Mouse (Mus musculus) ZHBTc4 (cell line): ENCODE data around the gene Gm20388.

Experiments used
- DNase-seq: peaks from one replicate; pipeline ENCODE4 v3.0.0-alpha.2; 2011; ENCODE audit warnings: low read depth, low spot score

Gene Gm20388

DNA sequence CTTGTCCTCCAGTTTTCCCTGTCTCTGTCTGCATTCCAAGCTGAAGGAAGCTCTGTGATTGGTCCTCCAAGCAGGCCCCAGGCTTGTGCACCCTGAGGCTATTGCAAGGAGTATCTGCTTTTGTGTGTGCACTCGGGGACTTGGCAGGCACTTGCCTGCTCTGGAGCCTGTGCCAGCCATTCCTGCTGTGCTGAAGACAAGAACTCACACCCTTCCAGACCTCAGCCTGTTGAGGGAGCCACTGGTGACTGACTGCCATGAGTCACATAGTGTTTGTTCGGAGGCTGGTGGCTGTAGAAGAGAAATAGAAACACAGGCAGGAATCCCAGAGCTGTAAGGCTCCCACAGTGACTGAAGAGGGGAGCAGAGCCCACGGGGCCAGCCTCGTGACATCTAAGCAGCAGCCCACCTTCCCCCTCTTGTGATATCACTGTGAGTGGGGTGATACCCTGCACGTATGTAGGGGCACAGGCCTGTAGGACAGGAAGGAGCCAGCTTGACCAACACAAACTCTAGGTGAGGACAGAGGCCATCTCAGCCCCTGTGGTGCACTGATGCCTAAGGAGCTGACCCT lies 50.0 kb downstream of the Gm20388 start:
- peak; percentile 48 for DNase-seq

DNA sequence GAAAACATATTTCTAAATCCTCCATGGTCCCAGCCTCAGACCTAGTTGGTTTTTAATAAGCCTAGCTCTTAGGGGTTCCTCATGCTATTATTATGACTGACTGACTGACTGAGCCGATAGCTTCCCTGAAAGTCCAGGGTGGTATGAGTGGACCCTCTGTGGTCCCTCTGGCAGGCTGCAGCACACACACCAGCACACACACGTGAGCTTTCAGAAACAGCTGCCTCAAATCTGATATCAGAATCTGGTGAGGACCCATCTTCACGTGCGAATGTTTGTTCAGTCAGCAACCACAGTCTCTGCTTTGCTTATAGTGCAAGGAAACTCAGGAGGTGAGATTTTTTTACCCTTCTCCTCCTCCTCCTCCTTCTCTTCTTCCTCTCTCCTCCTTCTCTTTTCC lies 54.2 kb downstream of the Gm20388 start:
- DNase-seq: no peak

DNA sequence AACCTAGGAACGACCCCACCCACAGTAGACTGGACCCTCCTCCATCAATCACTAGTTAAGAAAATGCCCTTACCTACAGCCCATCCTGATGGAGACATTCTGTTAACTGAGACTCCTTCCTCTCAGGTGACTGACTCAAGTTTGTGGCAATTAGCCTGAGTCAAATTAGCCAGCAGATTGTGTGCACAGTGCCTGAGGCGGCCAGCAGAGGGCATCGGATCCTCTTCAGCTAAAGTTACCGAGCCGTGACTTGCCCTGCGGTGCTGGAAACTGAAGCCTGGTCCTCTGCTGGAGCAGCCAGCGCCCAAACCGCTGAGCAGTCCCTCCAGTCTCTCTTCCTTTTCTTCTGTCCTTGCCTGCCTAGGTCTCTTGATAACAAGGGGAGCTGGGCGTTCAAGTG lies 56.8 kb downstream of the Gm20388 start:
- peak; percentile 46 for DNase-seq

DNA sequence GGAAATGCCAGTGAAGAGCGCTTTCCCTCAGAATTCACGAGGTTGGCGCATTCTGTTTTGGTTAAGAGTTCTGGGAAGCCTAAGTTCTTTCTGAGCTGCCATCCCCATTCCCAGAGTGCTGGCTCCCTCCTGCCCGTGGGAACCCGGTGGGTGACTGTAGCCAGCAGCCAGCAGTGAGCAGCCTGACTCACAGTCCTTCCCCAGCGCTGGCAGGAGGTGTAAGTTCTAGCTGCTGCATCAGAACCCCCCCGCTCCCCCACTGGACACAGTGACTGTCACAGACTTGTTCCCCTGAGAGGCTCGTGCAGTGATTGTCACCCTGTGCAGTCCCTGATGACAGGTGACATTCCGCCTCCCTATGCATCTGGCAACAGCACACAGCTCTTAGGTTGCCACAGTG lies 59.5 kb downstream of the Gm20388 start:
- no peak for DNase-seq

DNA sequence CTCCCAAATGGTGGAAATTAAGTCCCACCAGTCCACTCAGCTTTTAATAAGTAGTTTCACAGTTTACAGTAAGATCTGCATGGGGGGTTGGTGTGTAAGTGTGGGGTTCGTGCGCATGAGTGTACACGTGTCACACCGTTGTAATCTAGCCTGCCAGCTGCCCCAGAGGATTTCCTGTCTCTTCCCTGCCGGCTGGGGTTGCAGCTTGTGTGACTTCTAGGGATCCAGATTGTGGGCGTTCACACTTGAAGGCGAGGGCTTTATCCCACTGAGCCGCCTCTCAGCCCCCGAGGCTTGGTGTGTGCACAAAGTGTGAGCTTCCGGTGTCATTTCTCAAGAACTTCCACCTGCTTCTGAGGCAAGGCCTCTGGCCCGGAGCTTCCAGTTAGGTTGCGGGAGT lies 61.9 kb downstream of the Gm20388 start:
- no peak for DNase-seq

DNA sequence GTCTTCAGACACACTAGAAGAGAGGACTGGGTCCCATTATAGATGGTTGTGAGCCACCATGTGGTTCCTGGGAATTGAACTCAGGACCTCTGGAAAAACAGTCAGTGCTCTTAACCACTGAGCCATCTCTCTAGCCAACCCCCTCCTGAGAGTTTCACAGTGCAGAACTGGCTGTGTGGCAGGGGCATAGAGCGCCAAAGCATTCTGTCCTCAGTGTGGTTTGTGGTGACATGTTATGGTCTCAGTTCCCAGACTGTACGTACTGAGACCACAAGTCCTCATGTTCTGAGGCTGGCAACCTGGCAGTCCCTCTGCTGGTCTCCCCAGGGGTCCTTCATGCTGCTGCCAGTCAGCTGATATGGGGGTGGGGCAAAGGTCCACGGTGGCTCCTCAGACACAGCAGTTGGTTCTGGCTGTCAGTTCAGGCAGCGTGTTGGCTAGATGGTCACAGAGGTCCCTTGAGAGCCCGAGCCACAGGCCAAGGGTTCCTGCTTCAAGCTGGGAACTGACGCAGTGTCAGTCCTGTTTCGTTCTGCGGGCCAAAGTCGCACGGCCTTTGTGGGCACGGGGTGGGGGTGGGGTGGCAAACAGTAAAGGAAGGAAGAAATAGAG lies 68.2 kb downstream of the Gm20388 start:
- no peak for DNase-seq

DNA sequence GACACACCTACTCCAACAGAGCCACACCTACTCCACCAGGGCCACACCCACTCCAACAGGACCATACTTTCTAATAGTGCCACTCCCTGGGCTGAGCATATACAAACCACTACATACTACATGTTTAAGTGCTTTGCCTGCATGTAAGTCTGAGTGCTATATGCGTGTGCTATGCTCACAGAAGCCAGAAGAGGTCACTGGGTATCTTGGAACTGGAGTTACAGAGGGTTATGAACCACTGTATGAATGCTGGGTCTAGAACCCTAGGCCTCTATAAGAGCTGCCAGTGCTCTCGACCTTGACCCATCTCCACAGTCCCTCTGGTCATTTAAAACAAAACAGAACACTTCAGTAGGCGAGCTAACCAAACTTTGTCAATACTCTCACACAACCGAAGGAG lies 70.6 kb downstream of the Gm20388 start:
- no peak for DNase-seq

DNA sequence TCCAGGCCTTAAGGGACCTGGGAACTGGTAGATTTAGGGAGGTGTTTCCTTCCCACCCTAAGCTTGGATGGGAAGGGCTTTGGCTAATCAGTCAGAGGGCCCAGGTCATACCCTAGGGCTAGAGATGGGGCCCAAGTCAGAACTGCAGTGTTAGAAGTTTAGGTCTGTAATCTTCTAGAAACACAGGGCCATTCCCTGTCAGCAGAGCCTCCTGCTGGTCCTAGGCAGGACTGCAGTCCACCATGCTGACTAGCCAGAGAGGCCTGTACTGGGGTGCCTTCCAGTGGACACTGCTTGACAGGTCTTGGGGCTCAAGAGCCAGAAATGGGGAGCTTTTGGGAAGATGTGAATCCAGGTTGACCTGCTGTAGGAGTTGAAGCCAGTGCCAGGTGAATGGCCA lies 73.4 kb downstream of the Gm20388 start:
- peak; percentile 35 for DNase-seq

DNA sequence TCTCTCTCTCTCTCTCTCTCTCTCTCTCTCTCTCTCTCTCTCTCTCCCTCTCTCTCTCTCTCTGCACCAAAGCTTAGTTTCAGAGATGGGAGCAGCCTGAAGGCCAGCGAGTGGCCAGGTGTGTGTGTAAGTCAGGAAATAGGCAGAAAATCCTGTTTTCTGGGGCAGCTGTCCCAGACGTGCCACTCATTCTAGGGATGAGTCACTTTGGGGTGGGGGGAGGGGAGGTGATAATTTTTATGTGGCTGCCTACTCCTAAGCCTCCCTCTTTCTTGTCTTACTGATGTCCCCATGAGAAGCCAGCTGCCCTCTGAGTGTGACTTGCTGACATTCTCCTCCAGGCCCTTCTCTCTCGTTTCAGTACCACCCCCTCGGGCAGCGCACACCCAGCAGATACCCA lies 75.5 kb downstream of the Gm20388 start:
- DNase-seq: no peak

DNA sequence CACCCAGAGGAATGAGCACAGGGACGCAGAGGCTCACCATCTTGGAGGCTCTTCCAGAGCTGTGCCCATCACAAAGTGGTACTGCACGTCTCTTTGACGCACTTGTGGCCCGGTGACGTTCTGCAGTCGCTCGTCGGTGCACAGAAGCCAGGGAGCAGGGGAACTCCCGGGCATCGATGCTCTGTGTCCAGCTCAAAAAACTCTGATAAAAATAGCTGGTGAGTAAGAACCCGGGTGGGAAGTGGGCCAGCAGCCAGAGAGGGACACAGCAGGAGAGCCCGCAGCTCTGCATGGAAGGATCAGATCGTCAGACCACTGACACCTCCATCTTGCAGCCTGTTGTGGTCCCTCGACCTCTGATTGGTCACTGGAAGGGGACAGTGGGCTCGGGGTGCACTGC lies 77.4 kb downstream of the Gm20388 start:
- no peak for DNase-seq

DNA sequence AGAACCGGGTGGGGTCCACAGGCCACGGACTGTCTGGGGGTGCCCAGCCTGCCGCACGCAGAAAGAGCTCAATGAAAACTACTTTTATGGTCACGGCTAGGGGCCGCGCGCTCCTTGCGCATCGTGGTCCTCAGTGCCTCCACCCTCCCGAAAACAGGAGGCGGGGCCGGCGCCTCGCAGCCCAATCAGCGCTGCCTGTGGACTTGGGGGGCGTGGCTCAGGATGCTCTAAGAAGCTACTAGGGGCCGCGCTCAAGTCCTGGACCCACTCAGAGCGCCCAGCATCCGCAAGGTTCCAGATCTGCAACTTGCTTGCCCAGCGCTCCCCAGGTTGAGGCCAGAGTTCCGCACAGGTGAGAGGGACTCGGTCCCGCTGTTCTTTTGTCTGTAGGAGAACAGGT lies 81.6 kb downstream of the Gm20388 start, which contains the start of gene Crispld2:
Gene Crispld2, plus strand, starts transcription at position 190 of the 400 bp plus-strand sequence.
- peak; percentile 91 for DNase-seq

DNA sequence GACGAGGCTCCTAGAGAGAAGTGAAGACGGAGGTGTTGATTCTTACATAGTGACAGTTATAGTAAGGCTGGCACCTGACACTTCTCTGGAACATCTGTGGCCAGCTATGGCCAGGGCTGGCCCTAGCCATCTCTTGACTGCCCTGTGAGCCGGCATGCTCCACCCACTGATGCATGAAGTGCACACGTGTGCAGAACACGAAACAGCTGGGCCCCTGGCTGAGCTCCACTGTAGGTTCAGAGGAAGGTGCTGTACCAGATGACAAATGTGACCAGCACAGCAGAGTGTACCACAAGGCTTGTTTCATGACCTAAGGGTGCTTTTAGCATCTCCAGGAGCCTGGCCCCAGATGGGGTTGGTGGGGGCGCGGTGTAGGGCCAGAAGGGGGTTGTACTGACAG lies 83.5 kb downstream of the Gm20388 start:
- no peak for DNase-seq

DNA sequence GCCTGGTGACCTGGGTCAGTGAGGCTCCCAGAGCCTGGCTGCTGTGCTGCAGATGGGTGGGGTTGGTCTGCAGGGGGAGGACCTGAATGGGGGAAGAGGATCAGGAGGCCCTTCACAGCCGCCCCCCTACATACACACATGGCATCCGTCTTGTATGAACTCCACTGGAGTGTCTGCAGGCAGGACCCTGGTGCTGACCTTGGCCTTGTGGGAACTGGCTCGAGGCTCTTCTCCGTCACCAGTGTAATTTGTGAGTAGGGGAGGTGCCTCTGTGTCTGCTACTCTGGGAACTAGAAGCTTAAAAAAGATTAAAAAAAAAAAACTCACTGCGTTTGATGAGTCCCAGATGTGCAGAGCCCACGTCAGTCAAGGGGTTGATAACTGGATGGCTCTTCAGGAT lies 83.9 kb downstream of the Gm20388 start:
- DNase-seq: no peak

DNA sequence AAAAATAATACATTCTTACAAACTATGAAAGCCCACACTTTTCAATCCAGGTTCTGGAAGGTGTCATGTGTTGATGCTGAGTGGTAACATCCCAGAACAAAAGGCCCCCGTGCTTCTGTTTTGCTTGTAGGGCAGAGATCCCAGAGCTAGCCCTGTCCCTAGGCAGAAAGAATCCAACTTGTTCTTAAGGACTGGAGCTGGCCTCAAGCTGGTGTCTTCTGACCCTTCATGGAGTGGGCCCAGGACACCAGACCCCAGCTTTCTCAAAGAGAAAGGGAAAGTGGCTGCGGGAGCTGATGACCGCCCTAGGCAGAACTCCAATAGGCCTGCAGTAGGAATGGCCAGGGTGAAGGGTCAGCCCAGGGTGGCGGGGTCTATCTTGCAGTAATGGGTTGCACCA lies 86.6 kb downstream of the Gm20388 start:
- no peak for DNase-seq

DNA sequence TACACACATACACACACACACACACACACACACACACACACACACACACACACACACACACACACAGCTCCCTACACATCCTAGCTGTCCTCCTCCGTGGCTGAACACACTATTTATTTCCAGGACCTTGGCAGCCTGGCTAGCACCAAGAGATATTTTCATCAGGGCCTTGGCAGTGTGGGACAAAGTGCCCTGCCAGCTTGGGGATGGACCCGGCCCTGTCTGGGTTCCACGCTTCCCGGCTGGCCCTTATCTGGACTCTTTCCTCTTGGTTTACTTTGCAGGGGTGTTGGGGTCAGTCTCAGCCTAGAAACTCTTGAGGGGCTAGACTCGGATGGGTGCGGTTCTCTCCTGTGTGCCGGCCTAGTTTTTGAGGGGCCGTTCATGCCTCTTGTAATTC lies 89.8 kb downstream of the Gm20388 start:
- no peak for DNase-seq

DNA sequence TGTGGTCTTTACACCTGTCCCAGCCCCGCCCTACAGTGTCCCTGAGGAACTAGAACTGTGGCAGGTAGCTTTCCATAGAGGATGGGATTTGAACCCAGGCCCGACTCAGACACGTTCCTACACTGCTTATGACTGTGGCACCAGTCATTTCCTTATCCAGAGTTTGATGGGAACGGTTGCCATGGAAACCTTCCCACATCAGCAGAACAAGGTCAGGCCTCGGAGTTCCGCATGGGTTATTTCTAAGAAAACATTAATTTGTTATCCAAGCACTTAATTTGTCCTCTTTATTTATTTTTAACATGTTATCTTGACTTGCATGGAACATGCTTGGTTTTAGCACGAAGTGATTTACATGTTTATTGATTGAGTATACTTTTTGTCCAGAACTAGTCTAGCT lies 91.1 kb downstream of the Gm20388 start:
- DNase-seq: peak; percentile 28

DNA sequence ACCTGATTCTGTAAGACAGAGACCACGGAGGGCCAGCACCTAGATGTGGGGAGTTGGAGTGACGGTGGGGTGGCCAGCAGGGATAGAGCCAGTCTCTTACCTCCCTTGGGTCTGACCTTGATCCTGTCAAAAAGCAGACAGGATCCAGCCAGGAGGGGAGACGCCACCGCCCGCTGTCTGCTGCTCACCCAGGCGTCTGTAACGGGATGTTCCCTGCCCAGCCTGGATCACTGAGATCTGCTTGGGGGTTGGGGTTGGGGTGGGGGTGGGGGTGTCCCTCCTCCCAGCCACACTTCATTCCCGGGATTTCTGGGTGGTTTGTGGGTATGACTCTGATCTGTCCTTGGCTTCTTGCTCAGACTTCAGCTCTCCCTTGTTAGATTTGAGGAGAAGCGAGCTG lies 91.7 kb downstream of the Gm20388 start:
- no peak for DNase-seq

DNA sequence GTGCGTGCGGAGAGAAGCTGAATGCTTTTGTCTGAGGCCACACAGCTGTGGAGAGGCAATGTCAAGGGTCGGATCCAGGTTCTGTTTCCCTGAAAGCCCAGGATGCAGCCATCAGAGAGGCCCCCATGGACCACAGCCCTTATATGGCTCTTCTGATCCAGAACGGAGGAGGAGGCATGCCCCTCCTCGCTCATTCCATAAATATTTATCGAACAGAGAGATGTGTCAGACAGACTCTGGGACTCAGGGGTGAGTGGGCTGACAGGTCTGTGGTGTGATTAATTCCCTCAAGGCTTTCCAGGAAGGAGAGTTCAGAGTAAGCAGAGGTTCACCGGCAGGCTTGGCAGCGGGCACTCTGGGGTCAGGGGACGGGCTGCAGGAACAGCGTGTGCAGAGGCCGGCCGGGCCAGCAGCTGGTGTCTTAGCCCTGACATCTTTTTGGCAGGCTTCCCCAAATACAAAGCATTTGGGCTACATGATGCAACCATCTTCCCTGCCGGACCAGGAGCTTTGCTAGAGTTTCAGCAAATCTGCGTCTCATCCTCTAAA lies 93.6 kb downstream of the Gm20388 start:
- DNase-seq: no peak

DNA sequence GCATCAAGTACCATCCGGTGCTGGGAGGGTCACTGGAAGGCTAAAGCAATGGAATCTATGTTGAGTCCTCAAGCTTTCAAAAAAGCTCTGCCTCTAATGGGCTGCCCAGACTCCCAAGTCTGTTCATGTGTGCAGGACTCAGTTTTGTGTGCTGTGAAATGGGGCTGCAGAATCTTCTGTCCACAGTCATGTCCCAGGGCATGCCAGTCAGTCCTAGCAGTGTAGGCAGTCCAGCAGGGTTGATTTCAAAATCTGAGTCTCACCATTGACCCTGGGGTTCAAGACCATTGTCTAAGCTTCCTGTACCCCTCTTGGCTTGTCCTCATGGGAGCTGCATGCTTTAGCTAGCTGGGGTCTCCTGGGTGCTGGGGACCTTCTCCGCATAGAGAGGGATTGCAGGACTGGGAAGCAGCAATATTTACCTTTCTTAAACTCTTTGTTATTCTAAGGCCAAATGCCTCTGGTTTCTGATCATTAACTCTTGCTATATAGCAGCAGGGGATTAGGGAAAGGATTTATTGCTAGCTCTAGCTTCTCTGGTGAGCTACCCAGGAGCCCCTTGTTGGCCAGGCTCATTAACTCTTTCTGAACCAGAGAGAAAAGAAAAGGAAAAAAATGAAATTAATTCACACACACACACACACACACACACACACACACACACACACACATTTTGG lies 94.2 kb downstream of the Gm20388 start:
- no peak for DNase-seq

DNA sequence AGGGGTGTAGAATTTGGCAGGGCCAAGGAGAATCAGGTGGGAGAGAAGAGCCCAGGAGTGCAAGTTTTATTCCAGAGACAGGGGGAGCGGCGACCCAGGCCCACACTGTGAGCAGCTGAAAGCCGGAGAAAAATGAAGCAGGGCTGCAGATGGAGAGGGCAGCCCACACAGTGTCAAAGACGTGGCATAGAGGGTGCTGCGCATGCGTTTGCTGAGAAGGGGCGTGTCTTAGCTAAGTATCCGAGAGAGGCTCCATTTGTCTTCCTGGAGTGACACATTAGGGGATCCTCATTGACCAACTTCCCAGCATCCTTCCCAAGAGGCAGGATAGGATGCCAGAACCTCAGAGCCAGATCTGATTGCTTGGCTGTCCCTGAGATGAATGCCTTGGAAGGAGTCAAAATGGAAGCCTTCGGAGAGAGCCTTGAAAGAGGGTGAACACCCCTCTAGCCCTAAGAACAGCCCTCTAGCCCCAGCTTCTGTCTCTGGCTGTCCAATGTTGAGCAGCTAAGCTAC lies 96.1 kb downstream of the Gm20388 start:
- peak; percentile 59 for DNase-seq

DNA sequence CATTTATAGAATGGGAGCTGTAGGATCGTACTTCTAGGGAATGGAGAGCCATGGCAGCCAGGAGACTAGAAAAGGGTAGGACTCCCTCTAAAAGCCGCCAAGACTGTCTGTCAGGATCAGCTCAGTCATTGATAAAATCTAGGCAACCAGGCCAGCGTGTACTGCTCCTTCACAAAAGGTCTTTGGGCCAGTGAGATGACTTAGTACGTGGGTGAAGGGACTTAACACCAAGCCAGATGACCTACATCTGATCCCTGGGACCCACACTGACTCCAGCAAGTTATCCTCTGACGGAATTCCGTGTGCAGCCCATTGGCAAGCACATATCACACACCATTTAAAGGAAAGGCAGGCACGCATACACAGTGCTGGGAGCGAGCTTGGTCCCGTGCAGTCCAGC lies 96.5 kb downstream of the Gm20388 start:
- no peak for DNase-seq

DNA sequence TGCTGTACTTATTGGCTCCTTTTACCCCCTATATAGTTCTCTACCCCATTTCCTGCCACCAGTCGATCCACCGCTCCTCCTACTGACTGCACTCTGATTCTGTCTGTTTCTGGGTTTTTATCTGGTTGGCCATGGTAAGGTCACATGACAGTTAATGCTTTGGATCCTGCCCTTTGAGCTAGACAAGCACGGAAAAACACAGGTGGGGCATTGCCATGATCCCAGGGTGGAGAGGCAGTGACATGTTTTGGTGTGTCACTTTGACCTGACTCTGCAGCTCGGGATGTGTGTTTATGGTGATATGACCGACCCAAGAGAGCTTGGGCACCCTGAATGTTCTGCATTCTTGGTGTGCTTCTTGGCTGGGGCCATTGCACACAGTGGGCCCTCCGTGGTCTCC lies 98.6 kb downstream of the Gm20388 start:
- no peak for DNase-seq

DNA sequence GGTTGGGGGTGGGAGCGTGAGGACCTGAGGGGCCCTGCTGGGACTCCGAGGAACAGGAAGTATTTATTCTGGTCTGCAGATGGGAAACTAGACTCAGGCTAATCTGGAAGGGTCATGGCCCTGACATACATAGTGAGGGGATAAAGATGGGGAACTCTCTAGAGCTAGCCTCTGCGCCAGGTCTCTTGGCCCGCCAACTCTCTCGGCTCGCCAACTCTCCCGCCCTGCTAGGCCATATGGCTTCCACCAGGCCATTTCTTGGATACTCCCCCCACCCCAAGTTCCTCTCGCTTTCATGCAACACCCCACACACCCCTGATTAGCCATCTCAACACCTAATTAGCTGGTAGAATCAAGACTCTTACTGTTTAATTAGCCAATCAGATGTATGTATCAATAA lies 101.8 kb downstream of the Gm20388 start:
- no peak for DNase-seq
